Mouse (Mus musculus) embryonic stem cell, embryonic (primary cell): ENCODE measurements around the gene Rasgef1b.

Experiments
- CTCF ChIA-PET, 4 experiments: fragments of 300-600 bp in 2 of 4; fragments of 350-600 bp in 2 of 4; sonication (Branson Sonifier 250); formaldehyde crosslinking; loops; one replicate each; lab custom pipeline; 2022; ENCODE audit warnings: inconsistent platforms in 2 of 4; lab: Charles Lee
- POLR2A ChIA-PET, 4 experiments: fragments of 300-600 bp in 2 of 4; fragments of 350-600 bp in 2 of 4; sonication (Branson Sonifier 250); formaldehyde crosslinking; loops; one replicate each; lab custom pipeline; 2022; ENCODE audit warnings: antibody characterized with exemption in 4 of 4, inconsistent platforms in 1 of 4; lab: Charles Lee

Gene Rasgef1b

DNA sequence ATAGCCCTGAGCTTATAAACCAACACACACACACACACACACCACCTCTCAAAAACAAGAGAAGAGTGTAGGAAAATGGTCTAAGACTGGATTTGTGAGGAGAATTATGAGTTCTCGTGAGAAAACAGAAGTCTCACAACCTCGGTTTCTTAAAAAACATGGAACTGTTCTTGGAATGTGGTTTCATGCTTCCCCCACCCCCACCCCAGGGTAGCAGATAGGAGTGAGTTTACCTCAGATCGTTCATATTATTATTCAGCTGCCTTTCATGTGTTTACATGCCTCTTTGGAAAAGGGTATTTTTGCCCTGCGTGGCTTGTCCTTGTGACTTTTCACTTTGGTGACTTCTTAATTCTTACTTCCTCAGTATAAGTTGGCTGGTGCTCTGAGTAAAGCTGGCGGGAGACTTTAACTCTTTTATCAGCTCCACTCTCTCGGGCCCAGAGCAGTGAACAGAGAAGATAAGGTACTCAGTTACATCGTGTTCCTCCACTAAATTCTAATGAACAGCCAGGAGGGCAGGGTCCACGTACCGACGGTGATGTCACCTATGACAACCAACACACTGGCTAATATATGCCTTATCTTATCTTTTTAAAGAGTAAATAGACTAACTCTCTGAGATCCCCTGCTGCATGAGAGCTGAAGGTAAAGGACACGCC lies 96.1 kb downstream of the Rasgef1b start:
- ChIA-PET CTCF (interaction anchor here in 3 of 4 experiments (0.7 to 1.1 kb wide), 3 partner anchors 96 to 259 kb away, joined by 3 to 4 read pairs (median 3); partner anchors contain the start of gene Rasgef1b (in 1 of the 3)), POLR2A (interaction anchor here in 1 of 4 experiments (0.5 kb wide), 1 partner anchor 16 kb away, joined by 3 read pairs; no protein-coding TSS in a partner anchor)

DNA sequence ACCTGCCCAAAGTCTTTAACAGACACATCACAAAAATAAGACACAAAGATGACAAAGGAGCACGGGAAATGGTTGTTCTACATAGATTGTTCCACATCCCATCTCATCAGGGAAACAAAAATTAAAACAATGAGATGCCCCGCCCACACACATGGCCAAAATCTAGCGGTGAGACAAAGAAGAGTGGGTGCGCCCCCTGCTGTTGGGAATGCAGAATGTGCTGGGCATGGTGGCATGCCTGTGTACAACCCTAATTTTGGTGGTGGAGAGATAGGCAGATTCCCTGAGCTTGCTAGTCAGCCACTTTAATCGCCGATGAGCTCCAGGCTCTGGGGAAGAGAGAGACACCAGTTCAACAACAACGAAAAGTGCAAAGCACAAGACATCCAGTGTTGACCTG lies 98.8 kb downstream of the Rasgef1b start:
- ChIA-PET POLR2A (interaction anchor here in 2 of 4 experiments (0.6 to 0.7 kb wide), 2 partner anchors 16 to 39 kb away, joined by 3 to 5 read pairs; no protein-coding TSS in a partner anchor), CTCF (interaction anchor here (0.6 to 1.3 kb wide), 9 partner anchors 11 to 610 kb away, joined by 3 to 5 read pairs (median 3); no protein-coding TSS in a partner anchor)

DNA sequence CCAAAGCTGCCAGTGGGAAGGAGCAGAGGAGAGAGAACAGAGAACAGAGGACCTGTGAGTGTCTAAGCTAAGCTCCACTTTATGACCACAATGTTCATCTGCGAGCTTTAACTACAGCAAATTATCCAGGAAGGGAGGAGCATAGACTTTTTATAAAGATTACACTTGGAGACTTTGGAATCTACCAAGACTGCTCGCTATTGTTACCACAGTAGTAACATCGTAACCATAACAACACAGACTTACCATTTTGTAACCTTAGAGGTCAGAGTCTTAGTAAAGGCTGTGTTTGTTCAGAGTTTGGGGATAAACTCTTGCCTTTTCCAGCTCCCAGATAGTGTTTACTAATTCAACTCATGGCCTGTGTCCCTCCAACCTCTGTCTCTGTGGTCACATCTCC lies 103.3 kb downstream of the Rasgef1b start:
- CTCF ChIA-PET, result interaction anchor here in 1 of 4 experiments (0.6 kb wide), 1 partner anchor 62 kb away, joined by 3 read pairs; no protein-coding TSS in a partner anchor
- POLR2A ChIA-PET, result interaction anchor here in 2 of 4 experiments (0.5 to 1.7 kb wide), 2 partner anchors 24 to 166 kb away, joined by 4 to 7 read pairs; no protein-coding TSS in a partner anchor

DNA sequence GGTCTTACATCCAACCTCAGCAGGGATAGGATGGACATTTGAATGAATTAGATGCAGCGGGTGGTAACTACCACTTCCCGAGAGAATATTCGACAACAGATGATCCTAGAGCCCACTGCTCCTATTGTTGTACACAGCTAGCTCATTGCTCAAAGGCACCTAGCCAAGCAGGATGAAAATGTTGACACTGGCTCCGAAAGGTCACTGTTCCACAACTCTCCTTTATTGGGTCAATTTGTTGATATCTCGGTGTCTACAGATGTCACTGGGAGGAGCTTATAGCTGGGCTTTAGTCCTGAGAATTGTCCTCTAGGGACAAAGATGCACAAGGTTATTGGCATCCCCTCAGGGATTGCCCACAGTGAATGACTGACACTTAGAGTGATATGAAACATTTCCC lies 108.1 kb downstream of the Rasgef1b start:
- CTCF ChIA-PET, result no interaction called here
- POLR2A ChIA-PET, result no interaction called here

DNA sequence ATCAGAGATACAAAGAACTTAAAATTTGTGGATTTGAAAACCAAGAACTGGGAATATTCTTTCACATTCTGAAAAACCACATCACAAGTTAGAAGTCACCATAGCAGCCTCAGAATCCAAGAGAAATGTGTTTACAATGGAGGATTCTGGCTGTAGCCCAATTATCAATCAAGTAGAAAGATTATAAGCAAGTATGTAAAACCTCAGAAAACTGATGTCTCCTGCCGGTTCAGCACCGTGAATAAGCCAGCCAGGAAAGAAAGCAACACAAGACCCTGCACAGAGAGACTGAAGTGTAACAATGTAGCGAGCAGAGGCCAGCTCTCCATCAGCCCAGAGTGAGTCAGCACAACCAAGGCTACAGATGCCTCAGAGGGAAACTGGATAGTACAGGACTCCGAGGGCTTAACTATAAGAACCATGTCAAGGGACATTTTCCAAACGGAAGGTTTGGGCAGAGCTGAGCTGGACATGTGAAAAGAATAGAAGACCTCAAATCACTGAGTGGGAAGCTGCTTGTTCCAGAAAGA lies 111.5 kb downstream of the Rasgef1b start:
- POLR2A ChIA-PET, result no interaction called here
- CTCF ChIA-PET, result interaction anchor here in 2 of 4 experiments (0.6 to 0.7 kb wide), 2 partner anchors 10 to 319 kb away, joined by 3 to 6 read pairs; no protein-coding TSS in a partner anchor

DNA sequence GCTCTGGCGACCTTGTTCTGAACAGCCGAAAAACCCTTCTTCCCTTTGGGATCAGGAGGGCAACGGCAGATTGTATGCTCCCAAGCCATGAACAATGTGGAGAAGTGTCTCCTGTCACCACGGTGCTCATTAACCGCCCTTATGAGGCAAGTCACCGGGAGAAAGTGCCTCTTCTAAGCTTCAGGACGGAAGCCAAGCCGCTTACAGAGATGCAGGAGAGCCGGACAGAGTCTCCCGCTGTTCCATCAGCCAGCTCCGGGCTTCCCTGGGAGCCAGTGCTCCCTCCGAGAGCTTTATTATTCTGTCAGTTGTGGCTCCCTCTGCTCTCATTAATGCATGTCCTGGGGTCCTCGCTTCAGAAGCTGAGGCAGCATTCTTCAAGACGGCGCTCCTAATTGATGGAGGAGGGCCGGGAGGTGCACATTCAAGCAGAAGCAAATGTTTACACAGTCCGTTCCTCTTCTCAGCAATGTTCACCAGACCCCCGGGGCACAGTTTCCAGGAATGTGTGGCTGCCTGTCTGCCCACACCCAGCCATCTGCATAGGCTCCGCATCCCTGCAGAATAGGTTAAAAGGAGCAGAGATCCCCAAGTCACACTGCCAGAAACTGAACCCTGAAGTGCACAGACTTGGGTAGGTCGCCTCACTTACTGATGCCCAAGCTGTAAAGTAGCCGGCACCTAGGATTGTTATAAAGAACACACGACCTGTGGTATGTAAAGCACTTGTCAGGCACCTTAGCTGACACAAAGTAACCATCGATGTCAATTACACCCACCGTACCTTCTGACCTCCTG lies 115.3 kb downstream of the Rasgef1b start:
- ChIA-PET POLR2A (interaction anchor here in 3 of 4 experiments (0.5 to 1.2 kb wide), 4 partner anchors 9 to 425 kb away, joined by 3 read pairs; no protein-coding TSS in a partner anchor), CTCF (interaction anchor here in 1 of 4 experiments (1.0 kb wide), 1 partner anchor 9 kb away, joined by 3 read pairs; no protein-coding TSS in a partner anchor)

DNA sequence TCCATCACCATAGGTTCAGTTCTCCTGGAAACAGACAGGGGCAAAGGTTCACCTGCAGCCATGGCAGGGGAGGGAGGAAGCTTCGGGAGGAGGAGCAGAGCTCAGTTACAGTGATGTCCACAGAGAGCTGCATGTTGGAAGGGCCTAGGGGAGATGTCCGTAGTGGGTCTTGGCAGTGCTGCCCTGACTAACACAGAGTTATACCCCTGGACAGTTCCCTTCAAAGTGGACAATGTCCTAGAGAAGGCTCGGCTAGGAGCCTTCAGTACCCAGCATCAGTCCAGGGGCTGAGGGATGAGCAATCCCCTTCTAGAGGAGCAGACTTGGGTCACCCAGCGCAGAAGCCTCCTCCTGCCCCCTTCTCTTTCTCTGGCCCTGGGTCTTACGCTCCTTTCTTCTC lies 121.3 kb downstream of the Rasgef1b start:
- POLR2A ChIA-PET, result no interaction called here

DNA sequence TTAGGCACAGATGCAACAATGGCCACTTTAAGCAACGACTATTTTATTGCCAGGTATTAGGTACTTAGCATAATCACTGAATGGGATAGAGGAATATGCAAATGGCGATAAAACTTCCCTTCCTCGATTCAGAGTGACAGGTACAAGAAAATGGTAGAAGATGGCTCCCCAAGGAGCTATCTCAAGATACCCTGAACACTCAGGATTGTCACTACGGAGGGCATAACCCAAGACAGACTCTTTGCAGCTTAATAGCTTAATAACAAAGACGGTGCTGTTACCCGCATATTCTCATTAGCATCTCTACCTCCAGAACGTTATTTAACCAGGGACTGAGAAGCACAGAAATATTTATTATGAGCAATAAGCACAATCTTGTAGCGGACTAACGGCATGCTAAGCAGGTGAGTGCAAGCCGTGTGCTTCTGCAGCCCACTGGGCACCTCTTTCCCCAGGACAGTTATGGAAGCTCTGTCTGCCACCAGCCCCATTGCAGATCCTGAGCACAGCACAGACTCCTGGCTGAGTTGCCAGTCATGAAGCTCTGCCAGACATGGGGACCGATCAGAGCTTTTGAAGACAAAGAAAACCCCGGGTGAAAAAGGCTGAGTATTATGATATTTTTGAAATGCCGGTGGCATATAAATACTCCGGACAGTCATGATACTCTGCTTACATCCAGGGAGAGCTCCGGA lies 122.6 kb downstream of the Rasgef1b start:
- CTCF ChIA-PET, result no interaction called here
- POLR2A ChIA-PET, result interaction anchor here in 1 of 4 experiments (0.5 to 0.7 kb wide), 2 partner anchors 26 to 202 kb away, joined by 3 to 4 read pairs; no protein-coding TSS in a partner anchor

More for the DNA sequence above, 121.3 kb downstream of the Rasgef1b start:
- CTCF ChIA-PET, result no interaction called here

DNA sequence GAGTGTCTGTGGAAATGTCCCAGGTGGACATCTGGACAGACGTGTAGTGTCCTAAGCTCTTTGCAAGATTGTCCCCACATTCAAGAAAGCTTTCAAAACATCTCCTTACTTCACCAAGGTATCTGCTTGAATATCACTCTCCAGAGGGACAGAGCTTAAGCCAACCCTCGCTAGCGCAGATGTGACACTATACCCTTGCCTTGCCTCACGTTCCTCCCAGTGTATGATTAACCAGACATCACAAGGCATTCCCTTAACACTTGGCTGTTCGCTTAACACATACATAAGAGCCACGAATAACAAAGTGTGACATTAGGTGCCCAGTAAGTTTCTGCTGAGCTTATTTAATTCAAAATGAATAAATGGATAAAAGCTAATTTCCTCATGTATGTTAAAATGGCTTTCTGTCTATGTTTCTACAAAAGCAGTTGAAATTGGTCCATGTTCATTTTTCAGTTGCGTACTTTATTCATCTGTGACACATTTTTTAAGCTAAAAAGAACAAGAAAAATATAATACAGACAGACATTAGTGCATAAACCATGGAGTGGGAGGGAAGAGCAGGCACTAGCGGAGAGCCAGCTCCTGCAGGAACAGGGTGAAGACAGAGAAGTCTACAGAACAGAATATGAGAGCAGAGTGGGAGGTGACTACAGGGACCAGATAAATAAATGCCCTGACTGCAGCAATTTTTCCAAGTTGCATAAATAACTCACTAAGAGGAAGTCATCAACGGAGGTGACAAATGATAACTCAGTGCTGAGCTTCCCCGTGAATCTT lies 126.4 kb downstream of the Rasgef1b start:
- ChIA-PET CTCF (no interaction called here), POLR2A (interaction anchor here in 1 of 4 experiments (1.0 kb wide), 1 partner anchor 9 kb away, joined by 3 read pairs; no protein-coding TSS in a partner anchor)

DNA sequence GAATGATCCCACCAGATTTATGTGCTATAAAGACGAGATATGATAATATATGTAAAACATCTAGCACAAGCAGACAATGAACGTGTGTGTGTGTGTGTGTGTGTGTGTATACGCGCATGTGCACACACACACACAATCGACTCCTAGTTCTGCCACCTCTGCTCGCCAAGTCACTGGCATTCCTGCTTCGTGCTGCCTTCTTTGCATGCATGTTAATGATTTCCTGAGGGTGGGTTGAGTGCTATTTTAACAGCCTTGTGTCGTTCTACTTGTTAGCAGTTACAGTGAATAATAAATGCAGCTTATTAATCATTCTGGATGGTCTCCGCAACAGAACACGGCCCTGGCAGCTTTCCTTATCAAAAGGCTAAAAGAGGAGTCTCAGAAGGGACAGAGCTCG lies 129.5 kb downstream of the Rasgef1b start:
- POLR2A ChIA-PET, result no interaction called here
- CTCF ChIA-PET, result no interaction called here

DNA sequence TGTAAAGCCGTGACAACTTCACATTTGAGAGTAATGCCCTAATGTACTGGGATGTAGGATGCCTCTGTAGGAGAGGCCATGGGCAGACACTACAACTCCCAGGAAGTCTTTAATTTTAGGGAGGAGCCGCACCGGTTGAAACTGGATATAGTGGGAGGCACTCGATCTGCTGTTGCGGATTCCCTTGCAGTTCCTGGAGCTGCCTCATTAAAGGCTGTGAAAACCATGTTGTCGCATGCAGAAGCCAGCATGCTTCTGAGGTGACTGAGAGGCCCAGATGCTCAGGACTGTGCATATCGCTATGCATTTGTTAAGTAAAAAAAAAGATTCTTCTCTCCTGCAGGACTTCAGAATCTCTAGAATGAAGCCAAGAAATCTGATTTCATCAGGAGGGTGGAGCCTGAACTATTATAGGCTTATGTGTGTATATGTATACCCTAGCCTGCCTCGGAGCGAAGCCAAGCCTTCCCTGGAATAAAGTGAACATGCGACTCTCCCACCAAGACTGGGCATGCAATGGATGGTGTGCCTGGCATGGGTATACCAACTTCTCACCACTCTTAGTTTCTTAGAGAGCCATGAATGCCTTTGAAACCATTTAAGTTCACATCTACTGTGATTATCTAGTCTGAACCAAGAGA lies 130.3 kb downstream of the Rasgef1b start:
- CTCF ChIA-PET, result interaction anchor here in 1 of 4 experiments (0.6 kb wide), 1 partner anchor 1270 kb away, joined by 10 read pairs; no protein-coding TSS in a partner anchor
- POLR2A ChIA-PET, result no interaction called here

DNA sequence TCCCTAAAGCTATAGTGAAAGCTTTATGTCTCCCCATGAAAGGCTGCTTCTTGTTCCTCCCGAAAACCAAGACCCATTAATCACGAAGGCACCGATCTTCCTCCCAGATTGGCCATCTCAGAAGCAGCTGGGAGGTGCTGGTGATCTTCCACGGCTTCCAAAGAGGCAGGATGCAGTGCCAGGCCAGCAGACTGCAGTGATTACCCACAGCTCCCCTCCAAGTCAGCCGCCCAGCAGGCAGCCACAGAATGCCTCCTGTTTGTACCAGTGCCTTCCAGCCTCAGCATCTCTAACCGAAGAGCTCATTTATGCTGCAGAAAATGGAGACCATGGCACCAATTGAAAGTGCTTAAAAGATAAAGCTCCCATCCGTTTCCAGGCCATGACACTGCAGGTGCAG lies 131.2 kb downstream of the Rasgef1b start:
- ChIA-PET POLR2A (interaction anchor here in 1 of 4 experiments (0.8 kb wide), 1 partner anchor 372 kb away, joined by 6 read pairs; no protein-coding TSS in a partner anchor), CTCF (interaction anchor here in 1 of 4 experiments (0.7 kb wide), 1 partner anchor 349 kb away, joined by 3 read pairs; no protein-coding TSS in a partner anchor)

DNA sequence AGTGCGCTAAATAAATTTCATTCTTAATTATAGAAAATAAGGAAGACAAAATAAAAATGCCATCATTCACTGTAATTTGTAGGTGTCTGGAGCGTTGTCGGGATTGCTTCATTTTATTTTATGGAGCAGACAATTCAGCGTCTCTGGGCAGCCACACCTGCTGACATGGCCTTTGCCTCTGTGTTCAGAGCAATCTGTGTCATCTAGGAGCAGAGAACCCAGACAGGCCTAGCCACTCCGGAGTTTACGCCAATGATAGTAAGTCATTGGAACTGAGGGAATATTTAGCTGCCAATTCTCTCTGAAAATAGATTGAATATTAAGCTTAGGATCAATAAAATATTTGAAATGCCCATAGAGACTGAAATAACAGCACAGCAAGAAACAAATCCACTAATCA lies 137.5 kb downstream of the Rasgef1b start:
- ChIA-PET CTCF (no interaction called here), POLR2A (no interaction called here)

DNA sequence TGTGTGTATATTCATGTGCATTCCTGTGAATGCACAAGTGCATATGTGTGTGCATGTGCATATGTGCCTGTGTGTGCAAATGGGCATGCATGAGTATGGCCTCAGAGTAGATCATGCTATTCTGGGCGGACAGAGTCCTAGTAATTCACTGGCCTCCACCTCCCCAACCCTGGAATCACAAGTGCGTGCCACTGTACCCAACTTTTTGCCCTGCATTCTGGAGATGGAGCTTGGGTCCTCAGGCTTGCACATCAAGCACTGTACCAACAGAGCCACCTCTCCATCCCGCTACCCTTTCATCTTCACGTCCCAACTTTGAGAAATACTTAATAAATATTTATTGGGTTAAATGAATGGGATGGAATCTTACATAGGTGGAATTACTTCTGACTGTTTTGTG lies 138.3 kb downstream of the Rasgef1b start:
- ChIA-PET CTCF (no interaction called here), POLR2A (no interaction called here)

DNA sequence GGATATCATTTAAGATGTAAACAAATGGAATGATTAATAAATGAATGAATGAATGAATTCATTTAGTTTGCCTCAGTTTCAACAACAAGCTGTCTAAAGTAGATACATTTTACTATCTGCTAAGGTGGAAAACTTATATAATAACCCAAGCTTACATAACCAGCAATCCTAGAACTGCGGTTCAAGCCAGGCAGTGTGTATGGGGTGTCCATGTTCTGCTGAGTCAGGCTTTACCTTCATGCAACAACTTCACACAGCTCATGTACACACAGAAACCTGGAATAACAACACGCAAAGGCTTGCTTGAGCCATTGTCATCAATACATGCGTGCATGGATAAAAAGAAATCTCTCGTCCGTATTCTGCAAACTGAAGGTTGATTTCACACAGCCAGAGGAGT lies 140.9 kb downstream of the Rasgef1b start:
- POLR2A ChIA-PET, result no interaction called here
- CTCF ChIA-PET, result no interaction called here

DNA sequence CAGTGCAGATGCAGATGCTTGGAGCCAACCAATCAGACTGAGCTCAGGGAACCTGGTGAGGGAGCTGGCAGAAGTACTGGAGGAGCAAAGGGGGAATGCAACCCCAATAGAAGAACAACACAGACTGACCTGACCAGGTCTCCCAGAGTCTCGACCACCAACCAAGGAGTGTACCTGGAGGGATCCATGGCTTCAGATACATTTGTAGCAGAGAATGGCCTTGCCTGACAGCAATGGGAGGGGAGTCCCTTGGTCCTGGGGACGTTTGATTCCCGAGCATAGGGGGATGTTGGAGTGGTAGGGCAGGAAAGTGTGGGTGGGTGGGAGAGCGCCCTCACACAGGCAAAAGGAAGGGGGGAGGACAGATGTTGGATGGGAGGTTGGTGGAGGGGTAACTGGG lies 141.3 kb downstream of the Rasgef1b start:
- POLR2A ChIA-PET, result no interaction called here
- CTCF ChIA-PET, result no interaction called here

DNA sequence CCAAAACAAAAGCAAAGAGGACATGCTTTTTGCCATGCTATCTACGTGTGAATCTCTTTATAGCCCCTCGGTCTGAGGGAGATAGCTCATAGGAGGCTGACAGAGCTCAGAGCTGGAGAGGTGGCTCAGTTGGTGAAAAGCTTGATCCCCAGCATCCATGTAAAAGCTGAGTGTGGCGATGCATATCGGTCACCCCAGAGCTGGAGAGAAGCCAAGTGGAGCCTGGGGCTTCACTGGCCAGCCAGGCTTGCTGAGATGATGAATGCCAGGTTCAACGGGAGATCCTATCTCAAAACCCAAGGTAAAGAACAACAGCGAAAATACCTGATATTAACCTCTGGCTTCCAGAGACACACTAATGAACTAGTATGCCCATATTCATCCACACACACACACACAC lies 142.6 kb downstream of the Rasgef1b start:
- POLR2A ChIA-PET, result no interaction called here
- CTCF ChIA-PET, result no interaction called here
